Comparison of ENCODE assay signal across 12 mouse cellular contexts in the genomic region with DNA sequence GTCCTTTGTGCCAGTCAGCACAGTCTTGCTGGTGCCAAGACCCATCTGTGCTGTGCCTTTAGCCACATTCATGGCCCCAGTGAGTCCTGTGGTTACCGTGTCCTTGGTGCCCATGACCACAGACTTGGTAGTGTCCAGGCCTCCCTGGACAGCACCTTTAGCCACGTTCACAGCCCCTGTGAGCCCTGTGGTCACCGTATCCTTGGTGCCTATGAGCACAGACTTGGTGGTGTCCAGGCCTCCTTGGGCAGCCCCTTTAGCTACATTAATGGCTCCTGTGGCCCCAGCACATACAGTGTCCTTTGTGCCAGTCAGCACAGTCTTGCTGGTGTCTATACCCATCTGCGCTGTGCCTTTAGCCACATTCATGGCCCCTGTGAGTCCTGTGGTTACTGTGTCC. TPM values are rescaled to one million over a fixed set of nuclear protein-coding genes. Genes with fewer than 3 reads are reported as not detected.
"Had no signal": no experiment of that assay in that cellular context is flagged by ENCODE, and none has a peak within 500 bp of the region (broad histone marks: within the 10 kb centered on the region; RNA-seq: fewer than 3 reads in every experiment).

No protein-coding gene starts in this region.

RNA-seq across cellular contexts. Expression of gene Plin4, which starts 3.2 kb away (rescaled TPM):
- total RNA-seq: megakaryocyte progenitor cell, adult 5-6 weeks; megakaryocyte-erythroid progenitor cell, adult 5-6 weeks; monocyte, adult 5-6 weeks had no signal
- polyA plus RNA-seq: liver, embryonic 13.5 days; macrophage had no signal

RNA-seq across cellular contexts. Expression of gene Plin5, which starts 11.0 kb away (rescaled TPM):
- total RNA-seq: megakaryocyte progenitor cell, adult 5-6 weeks; megakaryocyte-erythroid progenitor cell, adult 5-6 weeks; monocyte, adult 5-6 weeks had no signal
- polyA plus RNA-seq: limb, embryonic 13.5 days; macrophage had no signal

RNA-seq across cellular contexts. Expression of gene Lrg1, which starts 15.4 kb away (rescaled TPM):
- total RNA-seq: left cerebral cortex, postnatal 4 days; monocyte, adult 5-6 weeks had no signal
- polyA plus RNA-seq: limb, embryonic 12.5 days; midbrain, embryonic 10.5 days; midbrain, embryonic 11.5 days; neural tube, embryonic 11.5 days; neural tube, embryonic 12.5 days had no signal
